Mouse (Mus musculus) small intestine, adult 2 months (tissue): ENCODE measurements around the gene Actn4.

ENCODE experiments used
- CTCF ChIP-seq: fragments of 200-500 bp; IDR thresholded peaks from 2 replicates; pipeline ENCODE4 v1.5.1; 2012; ENCODE audit warnings: low read depth, mild to moderate bottlenecking, control low read depth, inconsistent platforms, low read length, moderate library complexity, mixed read lengths; ENCODE audit not compliant: insufficient replicate concordance, insufficient read length; ENCODE audit errors: extremely low read depth
- POLR2A ChIP-seq: fragments of 200-500 bp; IDR thresholded peaks from 2 replicates; pipeline ENCODE4 v1.6.1; 2012; ENCODE audit warnings: low read depth, mild to moderate bottlenecking, control low read depth, inconsistent platforms, low read length, moderate library complexity

DNA sequence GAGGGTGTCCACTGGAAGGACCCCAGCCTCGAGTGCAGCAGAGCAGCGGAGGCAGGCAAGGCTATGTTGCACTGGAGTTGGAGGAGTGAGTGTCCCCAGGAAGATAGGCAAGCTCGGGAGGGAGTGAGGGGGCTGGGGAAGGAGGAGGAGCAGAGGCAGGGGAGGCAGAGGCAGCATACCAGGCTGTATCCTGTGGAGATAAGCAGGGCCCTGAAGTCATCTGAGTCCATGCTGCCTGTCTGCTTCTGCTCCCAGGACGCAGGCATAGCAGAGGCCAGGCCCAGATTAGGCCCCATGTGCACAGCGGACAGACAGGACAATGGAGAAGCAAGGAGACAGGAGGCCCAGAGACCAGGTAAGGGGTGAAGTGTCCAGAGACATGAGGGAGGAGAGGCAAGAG is 67.2 kb downstream of the Actn4 start:
- TF ChIP-seq CTCF (no peak), POLR2A (no peak)
